Mouse (Mus musculus) forebrain, postnatal 0 days (tissue): ENCODE data around the gene Gm49395. TPM values are rescaled to one million over a fixed set of nuclear protein-coding genes. Genes with fewer than 3 reads are reported as not detected.

Experiments used
- ATAC-seq: fragments of 200-750 bp; cut with Nextera tagmentation; 2 replicates; pipeline ENCODE4 v1.8.0; 2017; ENCODE audit warnings: mild to moderate bottlenecking, moderate library complexity
- DNase-seq: peaks from one replicate; pipeline ENCODE4 v3.0.0-alpha.2; 2015
- H3K27ac ChIP-seq: fragments of 300-500 bp; sonication (generic); 2 replicates; pipeline ENCODE4 v1.5.1; 2014; ENCODE audit warnings: low read depth, mild to moderate bottlenecking, antibody characterized with exemption, low read length, moderate library complexity, mixed read lengths
- H3K27me3 ChIP-seq: fragments of 300-500 bp; sonication (generic); 2 replicates; pipeline ENCODE4 v1.6.1; 2014; ENCODE audit warnings: mild to moderate bottlenecking, low read length, mixed read lengths; ENCODE audit not compliant: insufficient read depth
- H3K36me3 ChIP-seq: fragments of 300-500 bp; sonication (generic); 2 replicates; pipeline ENCODE4 v1.6.1; 2014; ENCODE audit warnings: mild to moderate bottlenecking, moderate library complexity; ENCODE audit not compliant: insufficient read depth
- H3K4me1 ChIP-seq: fragments of 300-500 bp; sonication (generic); 2 replicates; pipeline ENCODE4 v1.6.1; 2014; ENCODE audit warnings: antibody characterized with exemption; ENCODE audit not compliant: insufficient read depth
- H3K4me2 ChIP-seq: fragments of 300-500 bp; sonication (generic); 2 replicates; pipeline ENCODE4 v1.6.1; 2014; ENCODE audit warnings: low read depth, mild to moderate bottlenecking, moderate library complexity
- H3K4me3 ChIP-seq: fragments of 300-500 bp; sonication (generic); 2 replicates; pipeline ENCODE4 v1.5.1; 2014; ENCODE audit warnings: low read depth, low read length, mixed read lengths
- H3K9ac ChIP-seq: fragments of 300-500 bp; sonication (generic); 2 replicates; pipeline ENCODE4 v1.6.1; 2014; ENCODE audit warnings: mild to moderate bottlenecking
- H3K9me3 ChIP-seq: fragments of 300-500 bp; sonication (generic); 2 replicates; pipeline ENCODE4 v1.6.1; 2016; ENCODE audit warnings: low read length
- CTCF ChIP-seq: sonication (generic); IDR thresholded peaks from 2 replicates; pipeline ENCODE4 v1.5.1; 2016; ENCODE audit warnings: antibody characterized with exemption, control low read depth, low read depth
- WGBS: fragments of 180-500 bp; shearing (Covaris S2); extraction: QIAGEN DNeasy Blood & Tissue Kit; methylation state at CpG from one replicate; pipeline ENCODE4 v1.1.7; 2014; 5-methylcytosine and 5-hydroxymethylcytosine counted together
- polyA plus RNA-seq: library from polyadenylated mRNA; unstranded; fragments of >200 nt; fragmentation: Nextera tagmentation; extraction: Ambion mirVana; gene quantifications from 2 replicates; pipeline ENCODE4 v1.2.1, GENCODE M21; 2015
- total RNA-seq: library from RNA; depleted of rRNA; stranded (reverse); fragments of >200 nt; gene quantifications from 2 replicates; pipeline ENCODE4 v1.2.3, GENCODE M21; 2014

Gene Gm49395
- total and polyA plus RNA-seq, 2 experiments from 2014 or later = 3.5 to 4.1 TPM

- Histone ChIP-seq H3K36me3 (no peaks in the 10 kb centered on the region), H3K4me3 (no peak overlapping the region), H3K27me3 (no peaks in the 10 kb centered on the region), H3K4me1 (no peaks in the 10 kb centered on the region), H3K9me3 (no peaks in the 10 kb centered on the region), H3K4me2 (no peak overlapping the region), H3K9ac (no peak overlapping the region), H3K27ac (no peak overlapping the region)
- TF ChIP-seq CTCF = no peak
- no peak for ATAC-seq
- DNase-seq = no peak
- 32% methylated on average over 9 of the region's 9 CpGs for WGBS
Observed at GRCm38 (mm10) chr13:115006213-115006835, 95.4 kb downstream of the Gm49395 start.

DNA sequence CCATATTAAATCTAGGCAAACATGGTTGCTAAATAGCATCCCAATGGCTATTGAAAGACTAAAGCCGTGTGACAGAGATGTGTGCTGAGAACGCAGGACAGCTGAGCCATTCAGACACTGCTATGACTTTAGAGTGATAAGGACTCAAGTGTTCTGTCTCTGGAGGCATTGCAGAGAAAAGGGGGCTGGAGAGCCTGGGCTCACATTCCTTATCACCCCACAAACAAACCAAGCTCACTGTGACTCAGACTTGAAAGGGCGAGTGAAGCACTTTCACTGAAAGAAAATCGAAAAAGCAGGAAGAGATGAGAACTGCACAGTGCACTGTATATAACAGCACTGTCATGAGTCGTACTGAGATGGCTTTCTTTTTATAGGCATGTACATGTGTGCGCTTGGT, 96.4 kb downstream of the Gm49395 start:
- Histone ChIP-seq H3K4me2 (no peak overlapping the region), H3K36me3 (no peaks in the 10 kb centered on the region), H3K9ac (no peak overlapping the region), H3K27me3 (no peaks in the 10 kb centered on the region), H3K4me3 (no peak overlapping the region), H3K4me1 (no peaks in the 10 kb centered on the region), H3K9me3 (no peaks in the 10 kb centered on the region), H3K27ac (no peak overlapping the region)
- WGBS = 80% methylated on average over 6 of the region's 6 CpGs
- DNase-seq (no peak), ATAC-seq (no peak; the same call in 1 of the 2 replicates)
- TF ChIP-seq CTCF = no peak

GRCm38 (mm10) chr13:115003444-115004053, 98.2 kb downstream of the Gm49395 start:
- Histone ChIP-seq H3K36me3 (no peaks in the 10 kb centered on the region), H3K9me3 (no peaks in the 10 kb centered on the region), H3K27ac (no peak overlapping the region), H3K9ac (no peak overlapping the region), H3K4me2 (no peak overlapping the region), H3K4me1 (no peaks in the 10 kb centered on the region), H3K27me3 (no peaks in the 10 kb centered on the region), H3K4me3 (no peak overlapping the region)
- ATAC-seq (peak; percentile 27; the same call in 1 of the 2 replicates), DNase-seq (peak; percentile 16)
- peak; percentile 41 for TF ChIP-seq CTCF
- 49% methylated on average over 7 of the region's 7 CpGs for WGBS

DNA sequence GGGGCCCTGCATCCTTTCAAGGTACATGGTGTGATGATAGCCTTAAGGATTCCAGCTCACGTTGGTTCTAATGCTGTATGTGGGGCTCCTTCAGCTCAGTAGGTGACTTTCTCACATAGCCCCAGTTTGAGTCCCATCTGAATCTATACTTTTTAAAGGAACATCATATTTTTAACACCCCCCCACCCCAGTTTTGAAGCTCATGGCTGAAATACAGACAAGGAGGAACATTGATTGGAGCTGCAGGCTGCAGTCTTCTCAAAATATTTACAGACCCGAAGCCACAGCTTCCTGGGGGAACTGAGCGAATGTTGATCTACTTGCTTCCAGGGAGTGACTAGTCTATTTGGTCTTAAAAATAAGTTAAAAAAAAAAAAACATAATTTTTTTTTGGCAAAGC, 98.9 kb downstream of the Gm49395 start:
- no peak for TF ChIP-seq CTCF
- DNase-seq (no peak), ATAC-seq (no peak)

GRCm38 (mm10) chr13:115002155-115002554, 99.6 kb downstream of the Gm49395 start:
- Histone ChIP-seq H3K36me3 (no peaks in the 10 kb centered on the region), H3K9ac (no peak overlapping the region), H3K27me3 (no peaks in the 10 kb centered on the region), H3K27ac (no peak overlapping the region), H3K4me3 (no peak overlapping the region), H3K4me1 (no peaks in the 10 kb centered on the region), H3K9me3 (no peaks in the 10 kb centered on the region), H3K4me2 (no peak overlapping the region)
- DNase-seq (no peak), ATAC-seq (no peak)
- TF ChIP-seq CTCF = no peak
- WGBS = 91% methylated on average over 5 of the region's 5 CpGs

More for the DNA sequence above, 98.9 kb downstream of the Gm49395 start:
- no peaks in the 10 kb centered on the region for H3K4me1 ChIP-seq
- H3K36me3 ChIP-seq = no peaks in the 10 kb centered on the region
- H3K4me2 ChIP-seq = no peak overlapping the region
- no peaks in the 10 kb centered on the region for H3K9me3 ChIP-seq
- no peaks in the 10 kb centered on the region for H3K27me3 ChIP-seq
- no peak overlapping the region for H3K4me3 ChIP-seq
- no peak overlapping the region for H3K27ac ChIP-seq
- H3K9ac ChIP-seq = no peak overlapping the region
- 90% methylated on average over 3 of the region's 3 CpGs for WGBS

DNA sequence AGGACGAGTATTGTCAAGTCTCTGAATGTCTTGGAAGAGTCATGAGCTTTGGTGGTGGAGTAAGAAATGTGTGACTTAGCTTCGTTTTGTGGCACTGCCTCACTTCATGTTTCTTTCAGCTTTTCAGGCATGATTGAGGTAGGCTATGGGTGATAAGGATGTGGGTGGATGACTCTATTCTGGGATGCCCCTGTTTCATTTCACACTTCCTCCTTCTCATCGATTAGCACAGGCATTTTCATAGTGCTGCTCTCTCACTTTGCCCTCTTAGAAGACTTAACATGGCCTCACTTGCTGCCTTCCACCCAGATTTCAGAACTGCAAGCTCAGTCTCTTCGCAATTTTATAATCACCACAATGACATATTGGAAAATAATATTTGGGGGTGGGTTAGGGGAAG, 102.1 kb downstream of the Gm49395 start:
- H3K4me1 ChIP-seq = no peaks in the 10 kb centered on the region
- H3K4me3 ChIP-seq = no peak overlapping the region
- H3K36me3 ChIP-seq = no peaks in the 10 kb centered on the region
- no peak overlapping the region for H3K27ac ChIP-seq
- 86% methylated on average over 4 of the region's 4 CpGs for WGBS
- no peaks in the 10 kb centered on the region for H3K9me3 ChIP-seq
- DNase-seq = no peak
- TF ChIP-seq CTCF = no peak
- no peaks in the 10 kb centered on the region for H3K27me3 ChIP-seq
- no peak overlapping the region for H3K4me2 ChIP-seq
- H3K9ac ChIP-seq = no peak overlapping the region
- no peak for ATAC-seq

GRCm38 (mm10) chr13:114998100-114998499, 103.6 kb downstream of the Gm49395 start:
- ATAC-seq = no peak
- 93% methylated on average over 10 of the region's 10 CpGs for WGBS
- TF ChIP-seq CTCF = no peak

More at GRCm38 (mm10) chr13:114998100-114998499, 103.6 kb downstream of the Gm49395 start:
- no peaks in the 10 kb centered on the region for H3K27me3 ChIP-seq
- no peaks in the 10 kb centered on the region for H3K9me3 ChIP-seq
- H3K36me3 ChIP-seq = no peaks in the 10 kb centered on the region
- H3K4me2 ChIP-seq = no peak overlapping the region
- no peak overlapping the region for H3K27ac ChIP-seq
- H3K9ac ChIP-seq = no peak overlapping the region
- no peaks in the 10 kb centered on the region for H3K4me1 ChIP-seq
- H3K4me3 ChIP-seq = no peak overlapping the region
- DNase-seq = no peak
